Mouse (Mus musculus): Measurements from ENCODE around the gene Crcp.
"Not testable (repeated sequence)": the region's sequence is repeated elsewhere in the genome, so short reads cannot be mapped to it uniquely, and the experiment has no call there.

Gene Crcp

GRCm38 (mm10) chr5:130023767-130024539, 5.1 kb upstream of the Crcp start:
- DNase-seq: peak; percentile 96 to 97

DNA sequence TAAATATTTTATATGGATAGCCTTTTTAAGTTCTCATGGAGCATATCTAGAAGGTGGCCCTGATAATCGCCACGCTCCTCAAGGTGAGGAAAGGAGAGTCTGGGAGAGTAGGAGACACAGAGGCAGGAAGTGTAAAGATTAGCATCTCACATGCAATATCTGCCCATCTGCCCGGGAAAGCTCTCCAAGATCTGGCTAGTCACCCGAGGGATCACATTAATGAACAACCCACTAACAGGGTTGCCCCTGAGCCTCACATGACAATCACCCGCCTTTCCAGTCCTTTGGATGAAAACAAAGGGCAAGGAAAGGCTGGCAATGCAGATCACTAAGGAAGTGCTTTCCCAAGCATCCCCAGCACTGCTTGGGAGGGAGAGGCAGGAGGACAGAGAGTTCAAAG, 2.0 kb upstream of the Crcp start:
- peak; percentile 80 to 90 for DNase-seq

DNA sequence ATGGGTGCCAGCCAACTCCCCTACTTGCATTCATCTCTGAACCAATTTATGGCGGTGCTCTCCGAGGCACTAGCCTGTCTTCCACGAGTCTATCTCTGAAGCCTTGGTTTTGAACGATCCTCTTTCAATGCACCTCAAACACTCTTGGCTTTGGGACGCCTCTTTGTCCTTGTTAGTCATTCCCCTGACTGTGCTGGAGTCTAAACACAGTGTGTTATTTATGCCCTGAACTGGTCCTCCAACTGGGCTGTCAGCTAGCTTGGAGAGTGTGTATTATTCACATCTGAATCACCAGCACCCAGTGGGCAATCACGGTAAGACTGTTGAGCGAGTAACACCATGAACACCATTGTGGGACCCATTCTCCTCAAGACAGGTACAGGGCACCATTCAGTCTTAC, 1.4 kb upstream of the Crcp start:
- no peak for DNase-seq

- no peak for DNase-seq
Measured at GRCm38 (mm10) chr5:130031410-130032390, 2.6 kb downstream of the Crcp start.

DNA sequence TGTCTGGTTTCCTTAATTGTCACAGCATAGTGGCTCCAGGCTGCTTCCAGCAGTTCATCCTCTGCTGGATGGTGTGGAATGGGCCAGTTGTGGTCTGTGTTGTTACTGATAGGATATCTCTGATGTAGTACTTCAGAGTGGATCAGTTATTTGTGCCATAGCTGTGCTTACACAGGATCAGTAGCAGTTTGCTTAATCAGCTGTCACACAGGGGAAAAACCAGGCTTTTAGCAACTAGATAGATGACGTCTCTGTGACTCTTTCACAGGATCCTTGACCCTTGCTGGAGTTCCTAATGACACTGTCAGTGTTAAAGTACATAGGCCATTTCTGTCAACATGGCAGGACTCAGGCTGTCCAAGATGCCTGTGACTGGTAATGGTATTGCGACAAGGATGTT, 4.8 kb downstream of the Crcp start:
- no peak for DNase-seq

DNA sequence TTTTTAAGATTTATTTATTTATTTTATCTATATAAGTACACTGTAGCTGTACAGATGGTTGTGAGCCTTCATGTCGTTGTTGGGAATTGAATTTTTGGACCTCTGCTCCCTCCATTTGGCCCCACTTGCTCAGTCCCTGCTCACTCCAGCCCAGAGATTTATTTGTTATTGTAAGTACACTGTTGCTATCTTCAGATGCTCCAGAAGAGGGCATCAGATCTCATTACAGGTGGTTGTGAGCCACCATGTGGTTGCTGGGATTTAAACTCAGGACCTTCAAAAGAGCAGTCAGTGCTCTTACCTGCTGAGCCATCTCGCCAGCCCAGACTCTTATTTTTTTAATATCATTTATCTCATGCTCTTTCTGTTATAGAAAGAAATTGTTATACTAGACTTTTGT, 7.2 kb downstream of the Crcp start:
- DNase-seq: not testable (repeated sequence)

GRCm38 (mm10) chr5:130037752-130038455, 8.8 kb downstream of the Crcp start:
- DNase-seq: peak; percentile 81 to 82

- DNase-seq: no peak
Measured at GRCm38 (mm10) chr5:130040797-130041196, 11.7 kb downstream of the Crcp start.

- DNase-seq: no peak
Measured at GRCm38 (mm10) chr5:130041262-130041661, 12.2 kb downstream of the Crcp start.

DNA sequence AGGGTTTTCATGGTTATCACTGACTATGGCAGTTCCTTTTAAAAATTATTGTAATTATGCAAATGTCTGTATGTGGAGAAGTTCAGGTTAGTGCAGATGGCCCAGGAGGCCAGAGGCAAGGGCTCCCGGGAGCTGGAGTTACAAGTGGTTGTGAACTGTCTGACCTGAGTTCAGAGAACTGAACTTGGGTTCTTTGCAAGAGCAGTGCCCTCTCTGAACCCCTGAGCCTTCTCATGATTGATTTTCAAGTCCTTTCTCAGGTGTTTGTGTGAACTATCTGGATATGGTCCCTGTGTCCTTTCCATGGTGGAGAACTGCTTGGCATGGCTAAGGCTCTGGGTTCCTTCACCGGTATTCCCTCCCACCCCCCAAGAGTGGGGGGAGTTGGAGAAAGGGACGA, 14.7 kb downstream of the Crcp start:
- no peak for DNase-seq

GRCm38 (mm10) chr5:130044201-130044695, 15.2 kb downstream of the Crcp start:
- DNase-seq: peak; percentile 62 to 81

GRCm38 (mm10) chr5:130046100-130046499, 17.0 kb downstream of the Crcp start:
- DNase-seq: no peak

DNA sequence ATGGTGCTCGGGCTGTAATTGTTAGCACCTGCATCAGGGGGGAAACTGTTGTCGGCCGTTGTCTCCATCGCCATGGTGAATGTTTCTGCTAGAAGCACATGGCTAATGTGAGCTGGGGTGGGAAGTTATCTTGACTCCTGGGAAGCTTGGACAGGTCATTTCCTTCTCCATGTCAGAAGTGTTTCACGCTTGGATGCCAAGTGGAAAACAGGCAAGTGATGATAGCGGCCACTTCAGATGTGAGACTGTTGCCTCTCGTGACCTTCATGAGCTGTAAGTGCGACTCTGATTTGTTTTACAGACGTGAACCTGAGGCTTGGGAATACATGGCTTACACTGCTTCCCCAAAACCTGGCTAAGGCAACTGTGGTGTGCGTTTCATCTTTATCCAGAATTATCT, 17.5 kb downstream of the Crcp start:
- DNase-seq: no peak

GRCm38 (mm10) chr5:130047013-130047412, 17.9 kb downstream of the Crcp start:
- no peak for DNase-seq

DNA sequence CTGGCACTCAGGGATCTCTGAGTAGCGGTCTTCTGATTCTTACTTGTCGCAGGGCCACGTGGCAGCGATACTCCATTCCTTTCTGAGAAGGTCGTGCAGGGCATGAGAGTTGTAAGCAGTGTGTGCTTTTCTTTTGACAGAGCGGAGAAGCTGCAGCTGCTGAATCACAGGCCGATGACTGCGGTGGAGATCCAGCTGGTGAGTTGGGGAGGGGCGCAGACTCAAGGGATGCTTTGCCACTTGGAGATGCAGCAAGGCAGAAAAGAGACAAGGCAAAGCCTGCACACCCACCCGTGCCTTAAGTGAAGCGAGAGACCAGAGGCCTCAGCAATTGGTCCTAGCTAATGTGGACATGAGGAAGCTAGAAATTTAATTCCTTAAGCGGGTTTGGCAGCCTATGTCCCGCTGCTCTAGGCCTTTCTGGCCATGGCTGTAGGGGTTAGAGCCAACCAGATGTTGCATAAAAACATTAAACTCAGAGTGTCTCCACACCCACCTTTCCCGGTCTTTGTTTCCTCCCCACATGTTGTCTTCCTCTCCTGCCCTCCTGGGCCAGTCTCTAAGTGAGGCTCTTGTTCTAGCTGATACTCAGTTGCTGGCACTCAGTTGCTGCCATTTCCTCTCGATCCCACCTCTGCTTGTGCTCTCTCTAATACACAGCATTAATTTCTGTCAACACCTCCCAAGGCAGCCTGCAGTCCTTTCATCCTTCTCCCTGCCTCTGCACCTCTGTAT, 19.9 kb downstream of the Crcp start:
- no peak for DNase-seq

DNA sequence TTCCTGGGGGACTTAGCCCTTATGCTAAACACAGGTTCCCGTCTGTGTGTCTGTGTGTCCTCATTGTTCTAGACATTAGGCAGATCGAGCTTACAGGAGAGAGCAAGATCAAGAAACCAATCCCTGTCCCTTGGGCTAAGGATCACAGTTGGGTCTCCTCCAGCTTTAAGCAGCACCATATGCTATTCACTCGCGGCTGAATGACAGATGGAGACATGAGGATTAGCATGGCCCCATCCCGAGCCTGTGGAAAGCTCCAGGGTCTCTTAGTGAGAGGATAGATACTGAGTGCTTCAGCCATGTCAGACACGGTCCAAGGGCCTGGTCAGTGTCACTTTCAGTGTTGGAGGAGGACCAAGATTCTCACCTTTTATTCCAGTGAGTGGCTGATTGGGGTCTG, 21.3 kb downstream of the Crcp start:
- DNase-seq: no peak

GRCm38 (mm10) chr5:130051073-130051860, 22.2 kb downstream of the Crcp start:
- DNase-seq: no peak

- no peak for DNase-seq
Measured at GRCm38 (mm10) chr5:130052510-130052909, 23.4 kb downstream of the Crcp start.

GRCm38 (mm10) chr5:130052955-130053354, 23.9 kb downstream of the Crcp start:
- DNase-seq: no peak

GRCm38 (mm10) chr5:130055688-130056087, 26.6 kb downstream of the Crcp start:
- DNase-seq: no peak

DNA sequence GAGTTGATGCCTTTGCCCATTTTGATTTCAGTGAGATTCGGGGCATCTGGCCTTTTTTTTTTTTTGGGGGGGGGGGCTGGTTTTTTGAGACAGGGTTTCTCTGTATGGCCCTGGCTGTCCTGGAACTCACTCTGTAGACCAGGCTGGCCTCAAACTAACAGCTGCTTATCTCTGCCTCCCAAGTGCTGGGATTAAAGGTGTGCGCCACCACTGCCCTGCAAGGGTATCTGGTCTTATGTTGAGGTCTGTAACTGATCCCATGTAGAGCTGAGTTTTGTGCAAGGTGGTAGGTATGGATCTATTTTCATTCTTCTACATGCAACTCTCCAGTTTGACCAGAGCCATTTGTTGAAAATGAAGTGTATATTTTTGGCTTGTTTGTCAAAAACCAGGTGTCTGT, 27.2 kb downstream of the Crcp start:
- no peak for DNase-seq
